Mouse (Mus musculus) liver, embryonic 14.5 days (tissue): ENCODE data around the gene Iqgap2.

Source experiments
- CTCF ChIP-seq: IDR thresholded peaks from 2 replicates; pipeline ENCODE4 v1.5.1; 2016; ENCODE audit warnings: antibody characterized with exemption, low read depth, control low read depth
- EP300 ChIP-seq: IDR thresholded peaks from 2 replicates; pipeline ENCODE4 v1.6.1; 2016; ENCODE audit warnings: antibody characterized with exemption, low read depth

GRCm38 (mm10) chr13:95889366-95889765 lies 2.4 kb downstream of the Iqgap2 start:
- TF ChIP-seq CTCF: no peak
- TF ChIP-seq EP300: no peak
